Mouse (Mus musculus): ENCODE measurements around the gene Lgals12.

- TF ChIP-seq CTCF (IDR thresholded peaks at IDR 0.05; ENCODE audit: borderline replicate concordance, insufficient read depth, low read depth, low read length) = no peak
- TF ChIP-seq POLR2A (IDR thresholded peaks at IDR 0.05; ENCODE audit: borderline replicate concordance, insufficient read depth, low read length) = no peak
These were observed 48.3 kb downstream of the Lgals12 start for GRCm38 (mm10) chr19:7558675-7559074.
